Mouse (Mus musculus): ENCODE measurements around the gene Tmem132b. TPM values are rescaled to one million over a fixed set of nuclear protein-coding genes. Genes with fewer than 3 reads are reported as not detected.

Tmem132b gene
- total RNA-seq, 4 experiments from 2014 or later, result 123 to 141 (median 129) TPM

DNA sequence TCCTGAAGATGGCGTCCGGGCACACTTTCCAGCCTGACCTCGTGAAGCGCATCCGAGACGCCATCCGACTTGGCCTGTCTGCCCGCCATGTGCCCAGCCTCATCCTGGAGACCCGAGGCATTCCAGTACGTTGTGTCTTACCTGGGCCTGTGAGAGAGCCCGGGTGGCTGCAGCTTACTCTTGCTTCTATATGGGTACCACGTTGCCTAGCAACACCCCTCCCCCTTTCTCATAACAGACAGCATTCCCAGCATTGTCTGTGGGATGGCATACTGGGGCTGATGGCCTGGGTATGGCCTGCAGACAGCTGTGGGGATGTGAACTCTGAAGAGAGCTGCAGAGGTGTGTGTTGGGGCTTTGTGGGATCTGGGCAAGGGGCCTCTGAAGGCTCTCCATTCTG lies 16.6 kb upstream of the Tmem132b start:
- peak in 1 of 2 experiments; percentile 59 for DNase-seq (ENCODE audit: low spot score in 2 of 2)

- peak in 1 of 2 experiments; percentile 59 for DNase-seq (ENCODE audit: low spot score in 2 of 2)
These were observed 12.9 kb upstream of the Tmem132b start for GRCm38 (mm10) chr5:125518640-125519039.

DNA sequence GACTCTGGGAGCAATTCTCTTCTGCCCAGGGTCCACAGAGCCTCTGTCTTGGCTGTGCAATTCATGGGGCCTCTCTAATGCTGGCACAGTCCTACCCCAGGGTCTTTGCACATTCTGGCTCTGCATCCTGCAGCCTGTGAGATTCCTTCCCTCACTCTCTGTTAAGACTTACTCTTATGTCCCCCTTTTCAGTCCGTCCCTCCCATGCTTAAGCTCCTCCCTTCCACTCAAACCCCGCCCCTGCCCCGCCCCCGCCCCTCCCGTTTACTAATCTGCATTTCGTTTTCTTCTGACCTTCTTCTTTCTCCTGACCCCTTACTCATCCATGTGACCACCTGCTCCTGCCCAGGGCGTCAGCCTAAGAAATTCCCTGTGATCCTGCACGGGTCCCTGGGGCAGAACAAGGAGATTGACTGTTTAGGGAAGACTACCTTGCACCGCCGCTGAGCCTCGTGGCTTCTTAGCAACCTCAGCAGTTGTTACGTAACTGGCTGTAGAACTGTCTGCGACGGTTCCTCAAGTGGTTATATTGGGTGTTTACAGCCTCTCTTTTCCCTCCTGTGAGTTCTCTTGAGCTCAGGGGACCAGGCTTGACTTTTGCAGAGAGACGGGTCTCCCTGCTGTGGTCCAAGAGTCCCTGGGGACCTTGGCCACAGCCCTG lies 10.5 kb upstream of the Tmem132b start:
- DNase-seq (ENCODE audit: low spot score in 2 of 2), result peak in 1 of 2 experiments; percentile 45

DNA sequence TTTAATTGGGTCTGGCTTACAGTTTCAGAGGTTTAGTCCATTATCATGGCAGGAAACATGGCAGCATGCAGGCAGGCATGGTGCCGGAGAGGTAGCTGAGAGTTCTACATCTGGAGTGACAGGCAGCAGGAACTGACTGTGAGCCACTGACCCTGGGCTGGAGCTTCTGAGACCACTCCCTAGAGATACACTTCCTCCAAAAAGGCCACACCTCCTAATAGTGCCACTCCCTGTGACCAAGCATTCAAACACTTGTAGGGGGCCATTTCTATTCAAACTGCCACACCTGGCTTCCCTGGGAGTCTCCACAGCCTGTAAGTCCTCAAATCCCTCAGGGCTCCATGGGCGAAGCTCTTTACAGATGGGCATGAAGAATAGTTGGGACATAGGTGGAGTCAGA lies 8.2 kb upstream of the Tmem132b start:
- no peak for DNase-seq (ENCODE audit: low spot score in 2 of 2)

DNA sequence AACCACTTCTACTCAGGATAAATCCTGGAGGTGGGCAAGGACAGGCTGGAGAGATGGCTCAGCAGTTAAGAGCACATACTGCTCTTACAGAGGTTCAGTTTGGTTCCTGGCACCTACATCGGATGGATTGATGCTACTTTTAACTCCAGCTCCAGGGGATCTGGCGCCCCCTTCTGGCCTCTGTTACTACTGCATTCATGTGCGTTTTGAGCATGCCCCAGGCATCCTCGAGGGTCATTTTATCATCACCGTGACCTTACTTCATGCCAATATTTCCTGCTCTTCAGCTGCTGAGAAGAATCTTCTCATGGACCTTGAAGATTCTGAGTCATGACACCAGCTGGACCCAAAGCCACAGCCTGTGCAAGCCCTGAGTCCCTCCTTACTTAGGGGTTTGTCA lies 6.1 kb upstream of the Tmem132b start:
- no peak for DNase-seq (ENCODE audit: low spot score in 2 of 2)

DNA sequence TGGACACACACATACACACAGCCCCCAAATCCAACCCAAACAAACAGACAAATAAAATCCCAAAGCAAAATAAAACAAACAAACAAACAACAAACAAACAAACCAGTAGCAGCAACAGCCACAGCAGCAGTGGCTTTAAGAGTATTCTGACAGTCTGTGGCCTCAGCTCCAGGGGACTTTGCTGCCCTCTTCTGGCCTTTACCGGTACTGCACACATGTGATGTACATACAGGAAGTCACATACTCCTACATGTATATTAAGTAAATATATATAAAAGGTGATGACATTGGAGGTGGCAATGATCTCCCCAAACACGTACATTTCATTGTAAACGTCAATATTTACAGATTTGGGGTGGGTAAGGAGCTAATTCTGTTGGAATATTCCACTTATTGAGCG lies 5.1 kb upstream of the Tmem132b start:
- no peak for DNase-seq (ENCODE audit: low spot score in 2 of 2)

DNA sequence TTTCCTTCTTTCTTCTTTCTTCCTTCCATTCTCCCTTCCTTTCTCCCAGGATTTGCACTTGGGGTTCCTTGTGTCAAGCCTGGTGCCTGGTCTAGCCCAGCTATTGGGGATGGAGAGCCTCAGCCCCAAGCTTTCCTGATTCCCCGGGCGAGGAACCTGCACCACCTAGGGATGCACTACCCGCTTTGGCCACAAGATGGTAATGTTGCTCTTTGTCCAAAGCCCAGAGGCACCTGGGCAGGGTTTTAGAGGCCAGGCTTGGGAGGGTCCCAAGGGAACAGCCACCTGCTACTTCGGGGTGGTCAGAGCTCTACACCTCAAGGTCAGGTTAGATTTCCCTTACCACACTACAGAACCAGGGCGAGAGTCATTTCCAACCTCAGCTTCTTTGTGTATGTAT lies 2.5 kb upstream of the Tmem132b start:
- DNase-seq (ENCODE audit: low spot score in 2 of 2), result peak in 1 of 2 experiments; percentile 90

- peak; percentile 40 to 65 for DNase-seq (ENCODE audit: low spot score in 2 of 2)
These were observed 594 bp downstream of the Tmem132b start for GRCm38 (mm10) chr5:125532191-125532544.

GRCm38 (mm10) chr5:125532545-125533224 lies 1.1 kb downstream of the Tmem132b start:
- peak in 1 of 2 experiments; percentile 36 for DNase-seq (ENCODE audit: low spot score in 2 of 2)

GRCm38 (mm10) chr5:125533225-125533900 lies 1.8 kb downstream of the Tmem132b start:
- peak; percentile 53 to 66 for DNase-seq (ENCODE audit: low spot score in 2 of 2)

DNA sequence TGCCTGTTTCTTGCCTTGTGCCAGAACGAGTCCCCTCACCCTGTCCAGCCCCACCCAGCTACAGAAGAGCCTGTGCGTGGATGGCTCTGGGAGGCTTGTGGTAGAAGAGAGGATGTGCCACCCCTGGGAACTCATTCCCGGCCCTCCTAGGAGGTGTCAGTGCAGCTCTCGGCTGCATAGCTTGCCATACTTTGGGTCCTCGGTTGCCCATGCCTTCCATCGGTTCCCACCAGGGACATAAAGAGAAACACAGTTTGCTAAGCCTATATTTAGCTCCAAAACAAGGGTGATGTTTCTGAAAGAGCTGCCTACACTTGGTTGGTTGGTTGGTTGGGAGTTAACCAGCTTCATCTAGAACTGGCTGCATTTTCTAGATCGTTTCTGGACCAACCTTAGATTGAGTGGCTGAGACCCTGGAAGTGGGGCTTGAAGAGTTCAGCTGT lies 2.6 kb downstream of the Tmem132b start:
- DNase-seq (ENCODE audit: low spot score in 2 of 2), result peak in 1 of 2 experiments; percentile 39

- DNase-seq (ENCODE audit: low spot score in 2 of 2), result peak; percentile 60 to 80
These were observed 3.2 kb downstream of the Tmem132b start for GRCm38 (mm10) chr5:125534611-125535324.

GRCm38 (mm10) chr5:125545090-125545489 lies 13.5 kb downstream of the Tmem132b start:
- DNase-seq (ENCODE audit: low spot score in 2 of 2), result no peak

GRCm38 (mm10) chr5:125546293-125546692 lies 14.7 kb downstream of the Tmem132b start:
- no peak for DNase-seq (ENCODE audit: low spot score in 2 of 2)

DNA sequence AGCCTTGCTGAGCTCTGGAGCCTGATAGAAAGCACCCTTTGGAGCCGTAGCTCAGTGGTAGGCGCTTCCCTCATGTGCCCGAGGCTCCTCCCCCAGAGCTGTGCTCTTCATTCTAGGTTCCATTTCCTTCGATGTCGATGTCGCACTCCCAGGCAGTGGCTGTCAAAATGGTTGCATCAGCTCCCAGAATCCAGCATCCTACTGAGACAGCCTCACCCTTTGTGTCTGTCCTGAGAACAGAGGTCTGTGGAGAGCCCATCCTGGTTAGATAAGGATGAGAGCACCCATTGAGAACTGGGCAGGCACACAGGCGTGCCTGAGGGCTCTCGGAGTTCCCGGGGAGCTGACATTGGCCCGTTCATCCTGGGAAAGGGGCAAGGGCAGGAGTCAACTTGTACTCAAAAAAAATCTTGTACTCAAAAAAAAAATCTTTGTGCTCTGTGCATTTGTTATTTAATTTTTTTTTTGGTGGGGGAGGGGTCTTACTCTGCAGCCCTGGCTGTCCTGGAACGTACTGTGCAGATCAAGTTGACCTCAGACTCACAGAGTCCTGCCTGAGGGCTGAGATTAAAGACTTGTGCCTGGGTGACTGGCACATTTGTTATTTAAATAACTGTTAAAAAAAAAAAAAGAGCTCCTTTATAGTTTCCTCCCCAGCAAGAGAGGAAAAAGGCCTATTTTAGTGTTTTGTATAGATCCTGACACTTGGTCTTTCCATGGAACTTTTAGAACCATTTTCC lies 18.3 kb downstream of the Tmem132b start:
- DNase-seq (ENCODE audit: low spot score in 2 of 2), result no peak

DNA sequence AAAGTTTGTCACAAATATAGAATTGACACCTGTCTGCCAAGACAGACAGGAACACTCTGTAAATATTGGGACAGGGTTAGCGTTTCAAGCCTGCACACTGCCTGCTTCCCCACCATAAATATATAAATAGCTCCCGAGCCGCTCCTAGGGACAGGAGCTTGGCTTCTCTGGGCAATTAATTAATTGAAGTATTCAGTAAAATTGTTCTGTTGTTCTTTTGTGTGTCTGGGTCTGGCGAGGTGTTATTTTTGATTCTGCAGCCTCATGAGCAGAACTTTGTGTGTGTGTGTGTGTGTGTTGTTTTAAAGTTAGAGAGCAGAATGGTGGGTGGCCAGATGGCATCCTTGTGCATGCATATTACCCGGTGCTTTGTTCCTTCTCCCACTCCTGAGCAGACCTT lies 24.2 kb downstream of the Tmem132b start:
- no peak for DNase-seq (ENCODE audit: low spot score in 2 of 2)

- DNase-seq (ENCODE audit: low spot score in 2 of 2), result no peak
These were observed 31.9 kb downstream of the Tmem132b start for GRCm38 (mm10) chr5:125563492-125563891.

- DNase-seq (ENCODE audit: low spot score in 2 of 2), result no peak
These were observed 34.2 kb downstream of the Tmem132b start for GRCm38 (mm10) chr5:125565725-125566124.

GRCm38 (mm10) chr5:125568457-125568856 lies 36.9 kb downstream of the Tmem132b start:
- DNase-seq (ENCODE audit: low spot score in 2 of 2), result no peak

- DNase-seq (ENCODE audit: low spot score in 2 of 2), result no peak
These were observed 40.4 kb downstream of the Tmem132b start for GRCm38 (mm10) chr5:125572011-125572410.

DNA sequence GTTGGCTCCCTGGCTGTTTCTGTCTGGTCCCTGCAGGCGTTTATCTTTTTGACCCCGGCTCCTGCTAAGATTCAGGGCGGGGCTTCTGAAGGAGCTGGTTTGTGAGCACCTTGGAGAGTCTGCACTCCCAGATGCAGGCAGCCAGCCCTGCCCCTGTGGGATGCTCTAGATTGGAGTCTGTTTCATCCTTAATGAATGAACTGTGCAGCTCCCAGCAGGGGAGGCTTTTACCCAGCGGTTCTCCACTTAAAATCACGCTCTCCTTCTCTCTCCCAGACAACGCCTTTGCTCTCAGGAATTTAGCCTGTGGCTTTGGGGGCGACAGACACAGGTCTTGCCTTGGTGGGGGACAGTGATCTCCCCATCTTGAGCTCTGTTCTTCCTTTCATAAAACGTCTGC lies 43.3 kb downstream of the Tmem132b start:
- DNase-seq (ENCODE audit: low spot score in 2 of 2), result no peak

Data from left cerebral cortex, adult 8-10 months (tissue).